Mouse (Mus musculus) left cerebral cortex, postnatal 10 days (tissue): ENCODE results near the gene Mbd5. TPM values are rescaled to one million over a fixed set of nuclear protein-coding genes. Genes with fewer than 3 reads are reported as not detected.

Experiments used
- DNase-seq, 2 experiments: peaks; one replicate each; pipeline ENCODE4 v3.0.0; 2021 to 2022; ENCODE audit warnings: low spot score in 2 of 2, mixed read lengths in 1 of 2; ENCODE audit errors: extremely low spot score in 1 of 2
- intact Hi-C: fragments of 180-260 bp; cut with DNase I; formaldehyde crosslinking; loops from one replicate; pipeline ENCODE4 v1.15.1; 2025
- total RNA-seq, 2 experiments: library from RNA; stranded (reverse); gene quantifications; 2 replicates each; pipeline ENCODE4 v1.2.3; 2021

Mbd5 gene
- total RNA-seq, 2 experiments from 2014 or later = 97.3 to 101 TPM

DNA sequence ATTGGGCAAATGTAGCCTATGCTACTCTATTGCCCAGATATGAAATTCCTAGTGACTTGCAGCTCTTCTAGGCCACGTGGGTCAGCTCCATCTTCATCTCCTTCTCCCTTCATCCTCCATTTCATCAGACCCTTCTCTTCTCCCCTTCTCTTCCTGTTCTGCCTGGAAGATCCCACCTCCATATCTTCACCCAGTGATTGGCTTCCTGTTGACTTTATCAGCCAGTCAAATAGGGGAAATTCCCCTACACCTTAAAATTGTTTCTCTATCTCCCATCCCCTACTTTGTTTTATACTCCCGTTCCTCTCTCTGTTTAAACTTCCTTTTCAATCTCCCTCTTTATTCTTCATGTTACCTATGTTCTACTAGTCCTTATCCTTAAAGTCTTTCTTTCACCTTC lies 342.4 kb downstream of the Mbd5 start:
- intact Hi-C loops = no loop called here

DNA sequence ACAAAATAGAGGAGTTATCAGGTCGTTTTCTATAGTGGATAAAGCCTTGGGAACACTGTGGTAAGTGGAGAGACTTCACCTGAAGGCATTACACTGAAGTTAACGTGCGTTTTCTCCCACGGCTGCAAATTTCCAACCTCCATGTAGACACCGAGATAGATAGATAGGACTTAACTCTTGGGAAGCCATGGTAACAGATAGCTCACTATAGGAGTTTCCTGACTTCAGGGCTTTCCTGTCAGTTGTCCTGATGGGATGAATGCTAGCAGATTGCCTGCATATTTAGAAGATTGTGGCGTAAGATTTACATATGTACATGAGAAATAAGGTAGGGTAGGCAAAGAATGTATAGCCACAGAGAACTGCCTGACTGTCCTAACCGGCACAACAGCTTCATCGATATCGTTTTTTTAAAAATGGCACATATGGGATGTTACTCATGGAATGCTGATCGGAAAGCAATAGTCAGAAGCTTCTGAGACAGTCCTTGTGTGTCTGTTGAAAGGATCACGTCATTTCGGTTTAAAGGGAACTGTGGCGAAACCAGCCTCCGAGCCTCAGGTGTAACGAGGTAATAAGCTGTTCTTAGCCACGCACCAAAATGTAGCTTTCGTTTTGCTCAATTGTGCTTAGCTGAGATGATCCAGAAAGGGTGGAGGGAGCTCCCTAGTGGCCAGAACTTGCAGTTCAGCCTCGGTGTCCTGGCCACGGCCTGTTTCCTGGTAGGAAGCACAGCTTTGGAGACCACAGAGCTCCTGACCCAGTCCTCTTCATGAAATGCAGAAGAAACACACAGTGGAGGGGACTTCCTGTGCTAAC lies 363.5 kb downstream of the Mbd5 start:
- peak; percentile 77 to 79 for DNase-seq
- intact Hi-C loops = loop anchor here (2.0 to 5.0 kb wide), 2 partner anchors 391 to 404 kb away; no protein-coding TSS in a partner anchor

More for the DNA sequence above, 342.4 kb downstream of the Mbd5 start:
- DNase-seq = no peak

DNA sequence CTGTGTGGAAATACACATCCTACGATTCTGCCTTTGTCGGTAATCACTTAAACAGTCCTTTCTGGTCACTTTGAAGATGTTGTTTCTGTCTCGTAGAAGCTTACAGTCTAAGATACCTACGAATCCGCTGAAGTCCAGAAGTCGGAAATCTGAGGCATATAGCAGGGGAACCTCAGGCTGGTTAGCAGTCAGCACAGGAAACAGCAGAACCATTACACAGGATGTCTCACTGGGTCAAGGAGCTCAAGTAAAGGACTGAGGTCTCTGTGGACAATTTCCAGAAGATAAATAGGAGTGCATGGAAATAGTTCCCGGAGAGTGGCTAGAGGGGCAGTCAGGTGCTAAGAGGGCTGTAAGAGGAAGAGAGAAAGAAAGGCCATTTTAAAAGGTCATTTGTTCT lies 384.3 kb downstream of the Mbd5 start:
- DNase-seq = no peak
- intact Hi-C loops = no loop called here

DNA sequence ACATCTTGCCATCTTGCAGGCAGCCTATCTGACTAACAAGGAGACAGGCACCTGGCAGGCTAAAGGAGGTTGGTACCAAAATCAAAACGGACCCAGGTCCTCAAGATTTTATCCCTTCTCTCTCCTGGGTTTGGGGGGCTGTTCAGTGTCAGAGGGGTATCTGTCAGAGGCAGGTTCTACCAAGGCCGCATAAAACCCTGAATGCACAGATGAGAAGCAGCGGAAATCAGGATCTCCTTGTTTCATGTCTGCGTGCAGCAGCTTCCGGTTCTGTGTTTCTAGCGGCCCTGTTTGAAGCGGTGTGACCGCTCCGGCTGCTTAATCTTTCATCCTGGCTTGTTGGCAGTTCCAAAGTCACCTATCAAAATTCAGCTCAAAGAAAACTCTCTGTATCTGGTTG lies 386.0 kb downstream of the Mbd5 start:
- no peak for DNase-seq
- intact Hi-C loops = no loop called here

DNA sequence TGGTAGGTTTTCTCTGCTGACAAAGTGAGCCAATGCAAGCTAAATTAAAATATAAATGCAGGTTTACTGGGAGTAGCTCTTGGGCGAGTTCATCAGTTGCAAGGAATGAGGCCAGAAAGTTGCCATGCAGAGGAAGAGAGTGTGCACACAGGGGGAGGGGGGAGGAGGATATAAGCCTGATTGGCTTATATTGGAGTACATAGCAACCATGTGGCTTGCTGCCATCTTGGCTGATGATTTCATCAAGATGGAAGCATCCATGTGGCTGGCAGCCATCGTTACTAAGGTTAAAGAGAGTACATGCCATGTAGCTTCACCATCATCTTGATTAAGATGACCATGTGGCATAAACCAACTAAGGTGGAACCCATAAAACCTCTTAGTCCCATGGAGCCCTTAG lies 395.0 kb downstream of the Mbd5 start:
- DNase-seq = no peak
- intact Hi-C loops = no loop called here

DNA sequence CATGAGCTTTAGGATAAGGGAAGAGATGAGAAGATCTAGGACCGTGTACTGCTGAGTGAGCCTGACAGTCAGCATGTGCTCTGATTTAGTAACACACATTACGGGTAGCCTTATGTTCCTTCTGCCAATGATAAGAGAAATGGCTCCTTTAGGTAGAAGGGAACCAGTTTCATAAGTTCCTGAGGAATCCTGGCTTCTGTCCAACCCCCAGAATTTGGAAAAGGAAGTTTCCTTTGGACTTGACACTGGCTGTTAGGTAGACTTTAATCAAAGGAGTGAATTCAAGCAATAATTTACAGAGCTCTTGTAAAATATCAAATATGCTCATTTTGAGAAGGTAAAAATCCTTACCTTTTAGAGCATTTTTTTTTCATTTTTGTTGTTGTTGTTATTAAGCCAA lies 396.5 kb downstream of the Mbd5 start:
- intact Hi-C loops = no loop called here
- DNase-seq = no peak

DNA sequence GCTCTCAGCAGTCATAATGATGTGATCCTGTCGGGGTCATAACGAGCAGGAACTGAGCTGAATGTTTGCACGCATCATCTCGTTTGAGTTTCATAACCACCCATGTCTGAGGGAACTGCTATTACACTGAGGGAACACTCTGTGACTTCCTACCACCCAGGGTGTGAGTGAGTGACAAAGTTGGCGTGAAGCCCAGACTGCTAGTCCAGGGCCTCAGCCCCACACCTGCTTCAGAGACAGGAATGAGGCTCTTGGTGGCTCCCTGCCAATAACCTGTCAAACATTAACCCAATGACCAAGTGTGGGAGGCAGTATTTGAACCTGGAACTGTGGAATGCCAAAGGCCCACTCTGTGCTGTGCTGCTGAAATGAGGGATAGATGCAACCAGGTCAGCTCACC lies 400.5 kb downstream of the Mbd5 start:
- intact Hi-C loops = no loop called here
- DNase-seq = peak in 1 of 2 experiments; percentile 51

DNA sequence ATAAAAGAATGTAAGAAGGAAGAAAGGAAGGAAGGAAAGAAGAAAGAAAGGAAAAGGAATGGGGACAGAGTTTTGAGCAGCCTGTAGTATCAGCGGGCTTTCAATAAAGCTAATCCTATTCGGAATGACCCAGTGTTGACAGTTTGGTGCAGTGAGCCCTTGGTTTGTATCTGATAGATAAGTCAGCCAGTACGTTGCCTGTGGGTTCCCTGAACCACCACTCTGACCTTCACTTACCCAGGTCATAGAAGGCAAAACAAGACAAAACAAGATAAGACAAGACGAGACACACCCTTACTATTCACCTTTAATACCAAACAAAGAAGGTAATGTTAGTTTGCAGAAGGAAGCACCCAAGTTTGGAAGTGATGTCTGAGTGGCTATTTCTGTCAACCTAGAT lies 401.5 kb downstream of the Mbd5 start:
- DNase-seq = no peak
- intact Hi-C loops = no loop called here

DNA sequence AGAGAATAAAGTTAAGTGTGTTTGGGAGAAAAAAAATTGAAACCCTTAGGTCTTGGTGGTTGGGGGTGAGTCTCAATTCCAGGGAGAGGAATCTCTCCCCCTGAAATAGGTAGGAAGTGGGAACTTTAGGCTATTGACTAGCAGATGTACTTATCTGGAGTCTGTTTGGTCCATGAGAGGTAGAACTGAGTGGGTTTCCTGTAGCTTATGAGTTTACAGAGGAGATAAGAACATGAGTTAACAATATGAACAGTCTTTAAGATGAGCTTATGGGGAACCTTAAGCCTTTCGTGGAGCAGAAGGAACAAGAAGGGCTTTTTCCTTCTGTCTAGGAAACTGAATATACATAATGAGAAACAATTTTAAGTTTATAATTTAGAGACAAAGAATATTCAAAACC lies 404.8 kb downstream of the Mbd5 start:
- intact Hi-C loops = no loop called here
- DNase-seq = no peak

DNA sequence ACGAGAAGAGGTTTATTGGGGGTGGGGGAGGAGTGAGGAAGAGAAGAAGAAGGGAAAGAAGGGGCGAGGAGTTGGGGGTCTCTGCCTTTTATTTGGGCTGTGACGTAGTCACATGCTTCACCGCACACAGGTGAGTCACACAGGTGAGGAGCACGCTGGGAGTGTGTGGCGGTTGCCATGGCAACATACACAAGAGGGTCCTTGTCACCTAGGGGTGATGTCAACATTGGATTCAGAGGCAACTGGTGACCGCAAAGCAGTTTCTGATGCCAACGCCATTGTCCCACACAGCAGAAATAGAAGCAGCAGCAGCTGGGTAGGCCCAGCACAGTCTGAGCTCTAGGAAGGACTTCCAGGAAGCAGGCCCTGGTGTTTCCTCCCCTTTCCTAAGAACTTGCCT lies 406.6 kb downstream of the Mbd5 start:
- DNase-seq = no peak
- intact Hi-C loops = loop anchor here (5.0 kb wide), 1 partner anchor 376 kb away; no protein-coding TSS in a partner anchor

DNA sequence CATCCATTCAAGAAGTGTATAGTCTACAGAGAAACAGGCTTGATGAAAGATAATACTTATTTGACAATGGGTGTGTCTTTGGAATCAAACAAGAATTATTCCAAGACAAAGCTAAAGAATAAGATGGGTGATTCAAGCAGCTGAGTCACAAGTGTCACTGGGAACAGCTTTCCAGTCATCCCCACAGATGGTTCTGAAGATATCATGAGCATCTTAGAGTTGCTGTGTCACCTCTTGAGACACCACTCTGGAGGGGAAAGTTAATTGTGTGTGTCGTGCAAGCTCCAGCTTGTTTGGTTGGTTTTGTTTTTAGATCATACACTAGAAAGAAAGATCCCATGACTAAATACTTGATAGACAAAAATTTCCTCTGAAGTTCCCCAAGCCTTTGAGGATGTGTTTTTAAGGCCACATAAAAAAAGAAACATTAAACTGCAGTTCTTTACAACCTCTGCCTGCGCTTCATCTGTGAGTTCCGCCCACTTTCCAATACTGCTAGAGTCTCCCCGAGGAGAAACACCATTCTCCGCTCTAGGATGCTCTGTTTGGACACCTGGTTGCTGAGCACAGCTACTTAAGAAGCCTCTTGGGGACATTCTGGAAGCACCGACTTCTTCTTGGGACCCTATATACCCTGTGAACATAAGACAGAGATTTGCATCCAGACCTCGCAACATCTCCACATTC lies 409.0 kb downstream of the Mbd5 start:
- no peak for DNase-seq
- intact Hi-C loops = loop anchor here (5.0 kb wide), 1 partner anchor 374 kb away; no protein-coding TSS in a partner anchor

DNA sequence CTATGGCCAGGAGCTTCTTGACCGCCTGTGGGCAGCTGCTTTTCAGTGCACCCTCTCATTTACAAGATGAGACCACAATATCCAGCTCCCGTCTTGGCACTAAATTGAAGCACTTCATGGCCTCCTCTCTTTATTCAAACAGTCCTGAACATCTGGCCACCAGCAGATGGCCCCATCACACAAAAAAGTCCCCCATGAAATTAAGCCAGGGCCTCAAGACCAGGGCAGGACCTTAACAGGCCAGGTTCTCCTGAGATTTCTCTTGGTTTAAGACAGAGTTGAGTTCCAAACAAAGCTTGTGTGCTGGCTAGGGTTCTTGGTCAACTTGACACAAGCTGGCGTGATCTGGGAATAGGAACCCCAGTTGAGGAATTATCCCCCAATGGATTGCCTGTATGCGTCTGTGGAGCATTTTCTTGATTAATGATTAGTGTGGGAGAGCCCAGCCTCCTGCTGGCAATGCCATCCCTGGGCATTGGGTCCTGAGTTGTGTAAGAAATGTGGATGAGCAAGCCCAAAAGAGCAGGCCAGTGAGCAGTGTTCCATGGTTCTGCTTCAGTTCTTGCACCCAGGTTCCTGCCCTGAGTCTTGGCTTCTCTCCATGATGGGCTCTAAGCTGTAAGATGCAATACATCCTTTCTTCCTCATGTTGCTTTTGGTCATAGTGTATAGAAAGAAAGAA lies 409.7 kb downstream of the Mbd5 start:
- intact Hi-C loops = loop anchor here (5.0 kb wide), 1 partner anchor 373 kb away; no protein-coding TSS in a partner anchor

DNA sequence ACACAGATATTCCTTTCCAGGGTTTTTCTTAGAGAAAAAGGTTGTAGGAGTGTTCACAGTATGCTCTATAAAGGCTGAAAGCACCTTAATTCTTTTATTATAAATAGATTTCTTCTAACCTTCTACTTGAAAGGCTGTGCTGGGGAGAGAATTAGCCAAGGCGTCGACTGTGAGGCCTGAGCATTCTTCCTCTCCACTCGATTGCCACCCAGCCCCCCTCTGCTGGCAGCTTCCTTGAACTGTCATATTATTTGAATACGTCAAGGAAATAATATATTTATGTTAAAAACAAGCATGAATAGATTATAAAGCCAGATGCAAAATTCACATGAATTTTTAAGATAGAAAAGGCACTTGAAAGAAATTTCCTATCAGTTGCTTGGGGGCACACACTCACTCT lies 410.4 kb downstream of the Mbd5 start:
- intact Hi-C loops = loop anchor here (5.0 kb wide), 1 partner anchor 373 kb away; no protein-coding TSS in a partner anchor
- DNase-seq = no peak

More for the DNA sequence above, 409.7 kb downstream of the Mbd5 start:
- DNase-seq = peak in 1 of 2 experiments; percentile 27

DNA sequence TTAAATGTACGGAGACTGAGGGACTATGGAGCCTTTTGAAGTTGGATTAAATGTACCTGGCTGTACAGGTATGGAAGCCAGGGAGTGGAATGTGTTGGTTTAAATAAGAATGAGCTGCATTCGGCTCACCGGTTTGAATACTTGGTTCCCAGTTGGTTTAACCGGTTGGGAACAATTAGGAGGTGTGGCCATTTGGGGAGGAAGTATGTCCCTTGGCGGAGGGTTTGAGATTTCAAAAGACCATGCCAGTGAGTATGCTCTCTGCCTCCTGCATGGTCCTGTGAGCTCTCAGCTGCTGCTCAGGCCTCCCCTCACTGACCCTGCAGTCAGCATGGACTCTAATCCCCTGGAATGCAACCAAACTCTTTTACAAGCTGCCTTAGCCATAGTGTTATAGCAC lies 415.2 kb downstream of the Mbd5 start:
- intact Hi-C loops = no loop called here
- DNase-seq = no peak

DNA sequence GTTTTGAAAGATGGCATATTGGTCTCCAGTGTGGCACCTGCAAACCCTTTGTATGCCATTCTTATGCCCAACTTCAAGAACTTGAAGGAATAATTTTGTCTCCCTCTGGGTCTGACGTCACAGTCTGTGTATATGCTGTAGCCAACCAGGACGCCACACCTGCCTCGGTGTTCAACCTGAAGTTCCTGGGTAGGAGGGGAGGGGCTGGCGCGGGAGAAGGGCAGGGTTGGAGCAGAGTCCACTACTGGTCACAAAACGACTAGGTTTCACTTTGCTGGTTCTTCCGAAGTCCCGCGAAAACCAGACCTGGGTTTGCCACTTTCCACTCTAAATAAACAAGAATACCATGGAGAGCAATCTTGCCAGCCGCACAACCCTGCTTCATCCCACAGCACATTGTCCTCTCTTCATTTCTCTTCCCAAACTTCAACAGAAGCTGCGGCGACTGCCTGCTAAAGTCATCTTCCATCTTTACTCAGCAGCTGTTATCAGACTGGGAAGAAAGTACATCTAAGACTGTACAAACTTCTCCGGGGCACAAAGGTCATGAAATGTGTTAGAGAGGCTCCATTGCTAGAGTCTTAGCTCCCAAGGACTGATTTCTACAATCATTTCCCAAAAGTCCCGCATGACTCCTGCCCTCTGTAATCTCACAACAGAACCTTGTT lies 417.7 kb downstream of the Mbd5 start:
- intact Hi-C loops = no loop called here
- DNase-seq = no peak

DNA sequence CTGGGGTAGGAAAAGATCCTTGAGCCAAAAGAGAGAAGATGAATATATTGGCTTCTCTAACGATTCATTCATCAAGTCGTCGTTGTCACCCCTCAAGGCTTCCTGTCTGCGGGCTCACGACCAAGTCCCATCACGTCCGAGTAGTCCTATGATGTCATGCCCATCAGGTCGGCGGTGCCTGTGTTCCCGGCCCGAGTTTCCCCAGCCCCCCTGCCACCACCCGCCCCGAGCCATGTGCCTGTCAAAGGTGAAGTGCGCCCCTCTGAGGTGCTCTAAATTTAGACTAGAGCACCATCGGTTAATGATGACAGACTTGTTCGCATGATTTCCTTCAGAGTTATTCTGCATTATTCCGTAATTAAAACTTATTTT lies 418.2 kb downstream of the Mbd5 start:
- intact Hi-C loops = no loop called here
- no peak for DNase-seq

DNA sequence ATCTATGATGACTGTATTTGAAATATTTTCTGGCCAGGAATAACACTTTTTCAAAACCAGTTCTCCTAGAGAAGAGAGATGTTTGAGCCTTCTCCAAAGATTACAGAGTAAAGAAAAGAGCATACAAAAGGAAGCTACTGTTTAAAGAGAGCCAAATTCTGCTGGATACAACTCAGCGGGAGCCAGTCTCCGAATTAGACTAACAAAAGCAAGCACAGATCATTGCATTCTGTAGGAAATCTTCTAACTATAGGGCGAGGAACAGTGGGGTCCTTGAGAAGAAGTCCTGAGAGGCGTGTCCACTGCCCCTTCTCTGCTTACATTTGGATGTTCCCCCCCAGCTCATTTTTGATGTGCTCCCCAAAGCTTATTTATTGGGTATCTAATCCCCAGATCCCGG lies 422.3 kb downstream of the Mbd5 start:
- DNase-seq = no peak
- intact Hi-C loops = no loop called here

DNA sequence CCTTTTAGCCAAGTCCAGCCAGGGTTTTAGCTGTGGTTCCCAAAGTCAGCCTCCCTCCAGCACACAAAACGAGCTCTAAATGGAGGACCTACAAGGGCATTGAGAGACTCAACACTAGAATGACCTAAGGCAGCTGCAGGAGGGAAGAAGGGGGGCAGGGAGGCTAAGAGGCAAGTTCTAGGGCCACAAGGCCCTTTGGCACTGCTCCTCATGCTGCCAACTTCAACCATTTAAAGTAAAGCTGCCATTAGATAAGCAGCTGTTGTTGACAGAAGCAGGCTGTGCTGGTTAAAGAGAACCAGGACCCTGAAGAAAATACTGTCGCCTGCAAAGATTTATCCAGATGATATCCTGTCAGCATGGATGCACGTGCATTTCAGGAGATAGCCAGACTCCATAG lies 423.3 kb downstream of the Mbd5 start:
- intact Hi-C loops = no loop called here
- no peak for DNase-seq
